Mouse (Mus musculus) embryonic fibroblast, embryonic 13.5 days (primary cell): ENCODE measurements around the gene Lama4.

Source experiments
- CTCF ChIP-seq: IDR thresholded peaks from 2 replicates; pipeline ENCODE4 v1.5.1; 2011; ENCODE audit warnings: mild to moderate bottlenecking, control low read depth, low read length, moderate library complexity, borderline replicate concordance; ENCODE audit not compliant: insufficient read depth
- POLR2A ChIP-seq: IDR thresholded peaks from 2 replicates; pipeline ENCODE4 v1.6.1; 2011; ENCODE audit warnings: low read depth, mild to moderate bottlenecking, control low read depth, low read length, moderate library complexity

- TF ChIP-seq CTCF (no peak), POLR2A (no peak)
Observed at GRCm38 (mm10) chr10:39044476-39044995, 79.2 kb downstream of the Lama4 start.
